Mouse (Mus musculus) ES-Bruce4 (cell line): ENCODE measurements around the gene Cpsf6.

ENCODE experiments used
- CTCF ChIP-seq: IDR thresholded peaks from one replicate; pipeline ENCODE4 v1.8.1; 2011; ENCODE audit warnings: low read depth, low read length
- EP300 ChIP-seq: IDR thresholded peaks from 2 replicates; pipeline ENCODE4 v1.6.1; 2011; ENCODE audit warnings: low read depth, low read length; ENCODE audit not compliant: insufficient read depth
- POLR2A ChIP-seq: IDR thresholded peaks from one replicate; pipeline ENCODE4 v1.8.1; 2011; ENCODE audit warnings: low read length; ENCODE audit not compliant: insufficient read depth

DNA sequence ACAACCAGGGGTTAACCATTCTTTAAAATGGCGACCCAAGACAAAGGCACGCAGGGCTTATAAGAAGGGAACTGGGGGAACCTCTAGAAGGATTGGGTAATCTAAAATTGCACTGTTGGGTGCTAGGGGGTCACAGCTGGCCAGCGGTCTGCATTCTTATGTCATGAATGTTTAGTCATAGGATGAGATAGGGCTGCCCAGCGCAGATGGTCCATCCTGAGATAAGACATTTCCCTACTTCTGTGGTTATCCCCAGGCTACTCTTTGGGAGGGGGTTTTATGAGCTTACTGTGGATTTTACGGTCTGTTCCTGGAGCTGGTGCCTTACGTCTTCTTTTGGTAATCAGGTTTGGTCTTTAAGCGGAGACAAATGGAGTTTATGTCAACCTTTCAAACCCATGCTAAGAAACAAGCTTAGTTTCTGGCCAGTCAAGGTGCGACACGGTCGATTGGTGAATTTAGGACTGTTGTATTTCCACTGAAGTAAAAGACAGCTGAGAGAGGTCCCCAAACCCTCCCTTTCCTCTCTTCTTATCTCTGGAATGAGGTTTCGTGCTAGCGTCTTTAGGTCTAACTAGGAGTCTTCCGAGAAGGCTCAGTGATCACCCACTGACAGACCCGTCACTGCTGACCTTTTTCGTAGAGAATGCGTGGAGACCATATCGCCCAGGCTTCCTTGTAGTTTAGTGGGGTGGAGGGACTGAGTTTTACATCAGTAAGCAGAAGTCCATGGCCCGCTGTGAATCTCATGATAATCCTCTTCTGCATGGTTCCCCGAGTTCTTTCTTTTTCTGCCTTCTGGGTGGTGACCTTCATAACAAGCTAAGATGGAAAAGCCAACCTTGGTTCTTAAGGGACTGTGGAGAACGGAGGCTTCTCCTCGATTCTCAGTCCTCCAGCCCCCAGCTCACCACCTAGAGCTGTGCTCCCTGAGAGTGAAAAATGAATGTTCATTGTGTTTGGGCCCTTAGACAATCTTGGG is 29.8 kb upstream of the Cpsf6 start:
- no peak for TF ChIP-seq EP300
- no peak for TF ChIP-seq CTCF
- no peak for TF ChIP-seq POLR2A
